Mouse (Mus musculus): ENCODE measurements at regions not wholly inside any gene's neighbourhood (a gene's known extent, or its start where the extent isn't known, plus 50 kb on each side); places are given as distances from the start of the nearest gene placed in this dataset.

- Histone ChIP-seq H3K27me3 (ENCODE audit: control insufficient read depth, insufficient read depth, low read length, poor library complexity, severe bottlenecking) (no peaks in the 10 kb centered on the region), H3K9me3 (replicated peaks; ENCODE audit: control insufficient read depth, insufficient read depth, low read length, poor library complexity, severe bottlenecking) (no peaks in the 10 kb centered on the region), H3K4me1 (ENCODE audit: control insufficient read depth, insufficient read depth, low read length) (no peaks in the 10 kb centered on the region), H3K9ac (ENCODE audit: low read depth, poor library complexity, severe bottlenecking) (no peak overlapping the region), H3K36me3 (ENCODE audit: control insufficient read depth, insufficient read depth, low read length, poor library complexity, severe bottlenecking) (no peaks in the 10 kb centered on the region), H3K27ac (ENCODE audit: insufficient read depth, low read length) (no peak overlapping the region), H3K4me3 (ENCODE audit: low read depth, low read length) (no peak overlapping the region)
- TF ChIP-seq EP300 (IDR thresholded peaks at IDR 0.05; ENCODE audit: insufficient read depth, low read depth, low read length) = no peak
- no peak for TF ChIP-seq CTCF (IDR thresholded peaks at IDR 0.05; ENCODE audit: low read depth, low read length)
- TF ChIP-seq POLR2A (IDR thresholded peaks at IDR 0.05; ENCODE audit: insufficient read depth, low read length) = no peak
Observed at GRCm38 (mm10) chr3:83556788-83557515, 209.2 kb upstream of the Sfrp2 start.

DNA sequence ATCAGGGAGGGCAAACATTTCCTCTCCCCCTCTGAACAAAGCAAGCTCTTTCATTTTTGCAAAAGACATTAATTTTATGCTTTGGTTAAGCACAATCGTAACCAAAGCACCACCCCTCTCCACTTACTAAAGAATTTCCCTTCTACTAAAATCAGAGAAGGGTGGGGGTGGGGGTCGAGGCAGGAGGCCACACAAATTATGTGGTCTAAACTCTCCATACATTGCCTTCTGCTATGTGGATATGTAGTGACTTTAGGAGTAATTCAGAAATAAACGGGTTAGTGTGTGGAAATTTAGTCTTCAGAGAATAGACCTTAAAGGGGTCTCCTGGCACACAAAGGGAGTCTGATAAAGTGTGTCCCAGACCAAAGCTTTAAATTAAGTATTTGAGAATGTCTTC is 204.1 kb upstream of the Sfrp2 start:
- Histone ChIP-seq H3K36me3 (ENCODE audit: control insufficient read depth, insufficient read depth, low read length, poor library complexity, severe bottlenecking) (no peaks in the 10 kb centered on the region), H3K9ac (ENCODE audit: low read depth, poor library complexity, severe bottlenecking) (no peak overlapping the region), H3K27me3 (ENCODE audit: control insufficient read depth, insufficient read depth, low read length, poor library complexity, severe bottlenecking) (no peaks in the 10 kb centered on the region), H3K4me1 (ENCODE audit: control insufficient read depth, insufficient read depth, low read length) (no peaks in the 10 kb centered on the region), H3K9me3 (replicated peaks; ENCODE audit: control insufficient read depth, insufficient read depth, low read length, poor library complexity, severe bottlenecking) (no peaks in the 10 kb centered on the region), H3K27ac (ENCODE audit: insufficient read depth, low read length) (no peak overlapping the region), H3K4me3 (ENCODE audit: low read depth, low read length) (no peak overlapping the region)
- TF ChIP-seq POLR2A (IDR thresholded peaks at IDR 0.05; ENCODE audit: insufficient read depth, low read length) = no peak
- TF ChIP-seq CTCF (IDR thresholded peaks at IDR 0.05; ENCODE audit: low read depth, low read length) = no peak
- TF ChIP-seq EP300 (IDR thresholded peaks at IDR 0.05; ENCODE audit: insufficient read depth, low read depth, low read length) = no peak

- Histone ChIP-seq H3K36me3 (ENCODE audit: control insufficient read depth, insufficient read depth, low read length, poor library complexity, severe bottlenecking) (no peaks in the 10 kb centered on the region), H3K9me3 (replicated peaks; ENCODE audit: control insufficient read depth, insufficient read depth, low read length, poor library complexity, severe bottlenecking) (no peaks in the 10 kb centered on the region)
- TF ChIP-seq POLR2A (IDR thresholded peaks at IDR 0.05; ENCODE audit: insufficient read depth, low read length) (no peak), EP300 (IDR thresholded peaks at IDR 0.05; ENCODE audit: insufficient read depth, low read depth, low read length) (no peak), CTCF (IDR thresholded peaks at IDR 0.05; ENCODE audit: low read depth, low read length) (no peak)
Observed at GRCm38 (mm10) chr3:83575526-83575925, 190.6 kb upstream of the Sfrp2 start.

GRCm38 (mm10) chr3:83576155-83576554 is 190.0 kb upstream of the Sfrp2 start:
- Histone ChIP-seq H3K9me3 (replicated peaks; ENCODE audit: control insufficient read depth, insufficient read depth, low read length, poor library complexity, severe bottlenecking) (no peaks in the 10 kb centered on the region), H3K4me1 (ENCODE audit: control insufficient read depth, insufficient read depth, low read length) (no peaks in the 10 kb centered on the region), H3K4me3 (ENCODE audit: low read depth, low read length) (no peak overlapping the region), H3K27me3 (ENCODE audit: control insufficient read depth, insufficient read depth, low read length, poor library complexity, severe bottlenecking) (no peaks in the 10 kb centered on the region), H3K36me3 (ENCODE audit: control insufficient read depth, insufficient read depth, low read length, poor library complexity, severe bottlenecking) (no peaks in the 10 kb centered on the region), H3K9ac (ENCODE audit: low read depth, poor library complexity, severe bottlenecking) (no peak overlapping the region), H3K27ac (ENCODE audit: insufficient read depth, low read length) (no peak overlapping the region)
- no peak for TF ChIP-seq CTCF (IDR thresholded peaks at IDR 0.05; ENCODE audit: low read depth, low read length)
- TF ChIP-seq POLR2A (IDR thresholded peaks at IDR 0.05; ENCODE audit: insufficient read depth, low read length) = no peak
- no peak for TF ChIP-seq EP300 (IDR thresholded peaks at IDR 0.05; ENCODE audit: insufficient read depth, low read depth, low read length)

More at GRCm38 (mm10) chr3:83575526-83575925, 190.6 kb upstream of the Sfrp2 start:
- no peak overlapping the region for H3K9ac ChIP-seq (ENCODE audit: low read depth, poor library complexity, severe bottlenecking)
- no peak overlapping the region for H3K27ac ChIP-seq (ENCODE audit: insufficient read depth, low read length)
- no peaks in the 10 kb centered on the region for H3K27me3 ChIP-seq (ENCODE audit: control insufficient read depth, insufficient read depth, low read length, poor library complexity, severe bottlenecking)
- no peaks in the 10 kb centered on the region for H3K4me1 ChIP-seq (ENCODE audit: control insufficient read depth, insufficient read depth, low read length)
- H3K4me3 ChIP-seq (ENCODE audit: low read depth, low read length) = no peak overlapping the region

DNA sequence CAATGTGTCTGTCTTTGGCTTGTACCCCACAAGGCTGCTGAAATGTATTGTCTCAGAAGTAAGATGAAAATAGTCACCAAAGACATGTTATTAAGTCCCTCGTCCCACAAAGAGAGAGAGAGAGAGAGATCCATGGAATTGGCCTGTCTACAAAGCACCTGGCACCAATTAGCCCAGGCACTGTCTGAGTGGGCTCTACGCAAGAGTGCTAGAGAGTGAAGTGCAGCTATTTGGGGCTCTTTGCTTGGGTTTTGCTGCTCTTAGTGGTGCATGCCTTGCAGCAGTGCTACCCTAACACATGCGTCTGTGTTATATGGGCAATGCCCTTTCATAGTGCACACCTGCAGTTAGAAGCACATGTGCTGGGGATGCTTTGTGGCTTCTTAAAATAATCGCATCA is 185.4 kb upstream of the Sfrp2 start:
- Histone ChIP-seq H3K36me3 (ENCODE audit: control insufficient read depth, insufficient read depth, low read length, poor library complexity, severe bottlenecking) (no peaks in the 10 kb centered on the region), H3K4me3 (ENCODE audit: low read depth, low read length) (no peak overlapping the region), H3K27me3 (ENCODE audit: control insufficient read depth, insufficient read depth, low read length, poor library complexity, severe bottlenecking) (no peaks in the 10 kb centered on the region), H3K9ac (ENCODE audit: low read depth, poor library complexity, severe bottlenecking) (no peak overlapping the region), H3K9me3 (replicated peaks; ENCODE audit: control insufficient read depth, insufficient read depth, low read length, poor library complexity, severe bottlenecking) (peaks cover 4% of the 10 kb centered on the region; the same call in 1 of the 2 replicates), H3K27ac (ENCODE audit: insufficient read depth, low read length) (no peak overlapping the region), H3K4me1 (ENCODE audit: control insufficient read depth, insufficient read depth, low read length) (peaks cover 6% of the 10 kb centered on the region)
- TF ChIP-seq CTCF (IDR thresholded peaks at IDR 0.05; ENCODE audit: low read depth, low read length) = no peak
- TF ChIP-seq POLR2A (IDR thresholded peaks at IDR 0.05; ENCODE audit: insufficient read depth, low read length) = no peak
- TF ChIP-seq EP300 (IDR thresholded peaks at IDR 0.05; ENCODE audit: insufficient read depth, low read depth, low read length) = no peak

GRCm38 (mm10) chr3:83582256-83582655 is 183.9 kb upstream of the Sfrp2 start:
- no peaks in the 10 kb centered on the region for H3K36me3 ChIP-seq (ENCODE audit: control insufficient read depth, insufficient read depth, low read length, poor library complexity, severe bottlenecking)
- H3K9ac ChIP-seq (ENCODE audit: low read depth, poor library complexity, severe bottlenecking) = no peak overlapping the region
- H3K9me3 ChIP-seq (replicated peaks; ENCODE audit: control insufficient read depth, insufficient read depth, low read length, poor library complexity, severe bottlenecking) = peaks cover 4% of the 10 kb centered on the region; the same call in 1 of the 2 replicates
- H3K27me3 ChIP-seq (ENCODE audit: control insufficient read depth, insufficient read depth, low read length, poor library complexity, severe bottlenecking) = no peaks in the 10 kb centered on the region
- peaks cover 12% of the 10 kb centered on the region for H3K4me1 ChIP-seq (ENCODE audit: control insufficient read depth, insufficient read depth, low read length)
- no peak overlapping the region for H3K27ac ChIP-seq (ENCODE audit: insufficient read depth, low read length)
- H3K4me3 ChIP-seq (ENCODE audit: low read depth, low read length) = no peak overlapping the region
- TF ChIP-seq CTCF (IDR thresholded peaks at IDR 0.05; ENCODE audit: low read depth, low read length) = no peak
- TF ChIP-seq EP300 (IDR thresholded peaks at IDR 0.05; ENCODE audit: insufficient read depth, low read depth, low read length) = no peak
- no peak for TF ChIP-seq POLR2A (IDR thresholded peaks at IDR 0.05; ENCODE audit: insufficient read depth, low read length)

Measured in ES-Bruce4 (cell line).